Mouse (Mus musculus) MEL (cell line): ENCODE results near the gene Lrrc46.

Source experiments
- CHD2 ChIP-seq: IDR thresholded peaks from 2 replicates; pipeline ENCODE4 v1.6.1; 2011; ENCODE audit warnings: low read length, improper control_type of control experiment
- CTCF ChIP-seq, 3 experiments: IDR thresholded peaks in 2 of 3; conservative IDR thresholded peaks in 1 of 3; 2 replicates each; pipeline ENCODE4 v1.5.1; 2011 to 2012; ENCODE audit warnings: low read length in 3 of 3, low read depth in 2 of 3, mild to moderate bottlenecking in 2 of 3, improper control_type of control experiment in 1 of 3, inconsistent platforms in 1 of 3, mixed read lengths in 1 of 3, moderate library complexity in 1 of 3; ENCODE audit not compliant: control insufficient read depth in 1 of 3, insufficient read depth in 1 of 3, poor library complexity in 1 of 3, severe bottlenecking in 1 of 3
- MAFK ChIP-seq: IDR thresholded peaks from 2 replicates; pipeline ENCODE4 v1.6.1; 2011; ENCODE audit warnings: low read depth, mild to moderate bottlenecking, low read length, improper control_type of control experiment, borderline replicate concordance
- MYC ChIP-seq: IDR thresholded peaks from 2 replicates; pipeline ENCODE4 v1.6.1; 2011; ENCODE audit warnings: low read depth, mild to moderate bottlenecking, low read length, improper control_type of control experiment, moderate library complexity
- NELFE ChIP-seq: IDR thresholded peaks from 2 replicates; pipeline ENCODE4 v1.6.1; 2011; ENCODE audit warnings: low read depth, low read length, improper control_type of control experiment
- USF1 ChIP-seq: IDR thresholded peaks from 2 replicates; pipeline ENCODE4 v1.6.1; 2014; ENCODE audit warnings: low read depth, mild to moderate bottlenecking, inconsistent platforms, low read length, improper control_type of control experiment, moderate library complexity
- ZKSCAN1 ChIP-seq: IDR thresholded peaks from 2 replicates; pipeline ENCODE4 v1.6.1; 2012; ENCODE audit warnings: low read depth, mild to moderate bottlenecking, inconsistent platforms, low read length, improper control_type of control experiment, moderate library complexity

DNA sequence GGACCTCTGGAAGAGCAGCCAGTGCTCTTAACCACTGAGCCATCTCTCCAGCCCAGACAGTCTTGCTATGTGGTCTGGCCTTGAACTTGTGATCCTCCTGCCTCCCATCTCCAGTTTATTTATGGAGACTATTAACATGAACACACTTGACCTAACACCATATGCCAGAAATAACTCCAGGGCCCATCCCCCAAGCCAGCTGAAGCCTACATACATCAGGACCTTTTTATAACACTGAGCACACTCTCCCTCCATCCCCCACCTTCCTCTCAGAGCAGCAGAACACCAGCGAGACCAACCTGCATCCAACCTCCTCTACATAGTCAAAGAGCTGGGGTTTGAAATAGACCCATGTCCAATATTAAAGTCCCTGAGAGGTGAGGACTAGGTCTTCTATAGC, 29.9 kb upstream of the Lrrc46 start:
- TF ChIP-seq CTCF (IDR thresholded peaks at IDR 0.05 in 2 of 3, conservative IDR thresholded peaks at IDR 0.05 in 1 of 3; ENCODE audit: control insufficient read depth in 1 of 3, insufficient read depth in 1 of 3, low read depth in 2 of 3, low read length in 3 of 3, poor library complexity in 1 of 3, severe bottlenecking in 1 of 3) (no peak), NELFE (no peak), ZKSCAN1 (no peak), CHD2 (no peak), MYC (no peak), MAFK (no peak), USF1 (no peak)
